Mouse (Mus musculus): ENCODE results near the gene Gjc1.

DNA sequence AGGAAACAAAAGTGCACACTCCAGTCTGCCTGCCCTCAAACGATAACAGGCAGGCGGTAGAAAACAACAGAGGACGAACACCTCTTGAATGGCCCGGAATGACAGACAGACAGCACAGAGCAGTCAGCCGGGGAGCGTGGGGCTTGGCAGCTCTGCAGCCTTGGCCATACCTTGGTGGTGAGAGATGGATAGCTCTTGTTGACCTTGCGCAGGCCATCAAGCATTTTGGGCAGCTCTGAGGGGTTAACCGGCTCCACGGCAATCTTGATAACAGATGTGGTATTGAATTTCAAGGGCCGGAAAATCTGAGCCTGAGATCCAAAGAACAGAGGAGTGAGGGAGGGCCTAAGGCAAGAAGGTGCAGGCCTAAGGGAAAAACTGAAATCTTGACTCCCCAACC lies 26.4 kb upstream of the Gjc1 start:
- TF ChIP-seq CTCF (IDR thresholded peaks at IDR 0.05; ENCODE audit: low read depth, low read length) (no peak), GATA1 (IDR thresholded peaks at IDR 0.05; ENCODE audit: borderline replicate concordance, low read length) (no peak)

All from G1E (cell line).